Mouse (Mus musculus) T-helper 17 cell (primary cell): ENCODE data around the gene Ins2.

Source experiments
- in situ Hi-C, 2 experiments: fragments of 300-600 bp; cut with MboI, MseI; formaldehyde crosslinking; loops; 1 replicate in 1 of 2; 2 replicates in 1 of 2; pipeline ENCODE4 v1.15.1; 2025; ENCODE audit warnings: high pct_unique_total_duplicates in 2 of 2

Ins2 gene

GRCm38 (mm10) chr7:142664465-142665029, 78.6 kb downstream of the Ins2 start:
- in situ Hi-C loops = no loop called here

GRCm38 (mm10) chr7:142663931-142664421, 79.2 kb downstream of the Ins2 start:
- in situ Hi-C loops = no loop called here

GRCm38 (mm10) chr7:142663151-142663550, 80.0 kb downstream of the Ins2 start:
- in situ Hi-C loops = no loop called here

GRCm38 (mm10) chr7:142661811-142662210, 81.4 kb downstream of the Ins2 start:
- in situ Hi-C loops = no loop called here

- in situ Hi-C loops = no loop called here
Observed at GRCm38 (mm10) chr7:142661046-142661445, 82.1 kb downstream of the Ins2 start.

- in situ Hi-C loops = no loop called here
Observed at GRCm38 (mm10) chr7:142660651-142660945, 82.6 kb downstream of the Ins2 start.

- in situ Hi-C loops = no loop called here
Observed at GRCm38 (mm10) chr7:142659767-142660650, 83.2 kb downstream of the Ins2 start.

- in situ Hi-C loops = no loop called here
Observed at GRCm38 (mm10) chr7:142659181-142659681, 84.0 kb downstream of the Ins2 start.

- in situ Hi-C loops = no loop called here
Observed at GRCm38 (mm10) chr7:142658681-142659180, 84.5 kb downstream of the Ins2 start.

GRCm38 (mm10) chr7:142657821-142658614, 85.2 kb downstream of the Ins2 start:
- in situ Hi-C loops = no loop called here

- in situ Hi-C loops = no loop called here
Observed at GRCm38 (mm10) chr7:142657341-142657791, 85.8 kb downstream of the Ins2 start.

- in situ Hi-C loops = no loop called here
Observed at GRCm38 (mm10) chr7:142656055-142656454, 87.1 kb downstream of the Ins2 start.

- in situ Hi-C loops = no loop called here
Observed at GRCm38 (mm10) chr7:142655633-142656032, 87.5 kb downstream of the Ins2 start.

GRCm38 (mm10) chr7:142653726-142654125, 89.5 kb downstream of the Ins2 start:
- in situ Hi-C loops = no loop called here

GRCm38 (mm10) chr7:142646676-142647075, 96.5 kb downstream of the Ins2 start:
- in situ Hi-C loops = loop anchor here in 1 of 2 experiments (10.0 kb wide), 1 partner anchor 1802 kb away; the partner anchor contains the start of genes Odf3 and Scgb1c1

- in situ Hi-C loops = loop anchor here in 1 of 2 experiments (10.0 kb wide), 1 partner anchor 1800 kb away; the partner anchor contains the start of genes Odf3 and Scgb1c1
Observed at GRCm38 (mm10) chr7:142645045-142645444, 98.1 kb downstream of the Ins2 start.

GRCm38 (mm10) chr7:142636178-142636577, 107.0 kb downstream of the Ins2 start:
- in situ Hi-C loops = no loop called here

GRCm38 (mm10) chr7:142630691-142631090, 112.5 kb downstream of the Ins2 start:
- in situ Hi-C loops = no loop called here

GRCm38 (mm10) chr7:142629806-142630205, 113.4 kb downstream of the Ins2 start:
- in situ Hi-C loops = no loop called here
